Mouse (Mus musculus) urinary bladder, postnatal 25 days (tissue): ENCODE measurements around the gene Dapp1.
"Not testable (repeated sequence)": the region's sequence is repeated elsewhere in the genome, so short reads cannot be mapped to it uniquely, and the experiment has no call there.

Source experiments
- DNase-seq: peaks from one replicate; pipeline ENCODE4 v3.0.0; 2022; ENCODE audit warnings: low spot score

Gene Dapp1

DNA sequence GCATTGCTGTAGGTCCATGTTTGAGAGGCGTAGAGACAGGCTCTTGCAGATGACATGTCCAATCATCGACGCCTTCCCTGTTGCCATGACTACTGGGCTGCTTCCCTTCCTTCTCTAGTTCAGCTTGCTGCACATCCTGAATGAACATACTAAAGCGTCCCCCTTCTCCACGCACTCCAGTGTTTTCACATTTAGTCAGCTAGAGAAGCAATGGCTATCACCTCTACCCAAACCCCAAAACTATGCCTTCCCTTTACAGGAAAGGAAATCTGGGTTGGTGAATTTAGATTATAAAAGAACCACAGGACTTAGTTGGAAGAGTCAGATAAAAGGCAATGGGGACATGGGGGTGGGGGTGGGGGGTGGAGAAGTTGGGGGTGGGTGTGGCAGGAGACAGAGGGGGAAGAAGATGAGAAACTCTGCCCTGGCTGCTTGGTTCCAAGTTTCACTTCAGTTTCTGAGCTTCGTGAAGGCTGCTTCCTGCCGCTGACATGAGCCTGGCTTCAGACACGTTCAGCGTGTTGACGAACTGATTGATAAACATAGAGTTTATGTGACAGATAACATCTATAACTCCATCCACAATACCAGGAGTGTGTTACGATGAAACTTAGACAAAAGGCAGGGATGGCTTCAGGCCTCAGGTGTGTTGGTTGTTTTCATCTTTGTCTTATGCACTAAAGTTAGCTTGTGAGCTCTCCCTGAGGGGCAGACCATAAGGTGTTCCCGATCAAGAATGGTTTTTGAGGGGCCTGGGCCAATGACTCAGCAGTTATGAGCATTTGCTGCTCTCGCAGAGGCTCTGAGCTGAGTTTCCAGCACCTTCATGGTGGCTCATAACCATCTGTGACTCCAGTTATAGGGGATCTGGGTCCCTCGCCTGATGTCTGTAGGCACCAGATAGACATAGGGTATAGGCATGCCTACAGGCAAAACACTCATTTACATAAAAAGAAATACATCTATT lies 28.1 kb downstream of the Dapp1 start:
- no peak for DNase-seq

DNA sequence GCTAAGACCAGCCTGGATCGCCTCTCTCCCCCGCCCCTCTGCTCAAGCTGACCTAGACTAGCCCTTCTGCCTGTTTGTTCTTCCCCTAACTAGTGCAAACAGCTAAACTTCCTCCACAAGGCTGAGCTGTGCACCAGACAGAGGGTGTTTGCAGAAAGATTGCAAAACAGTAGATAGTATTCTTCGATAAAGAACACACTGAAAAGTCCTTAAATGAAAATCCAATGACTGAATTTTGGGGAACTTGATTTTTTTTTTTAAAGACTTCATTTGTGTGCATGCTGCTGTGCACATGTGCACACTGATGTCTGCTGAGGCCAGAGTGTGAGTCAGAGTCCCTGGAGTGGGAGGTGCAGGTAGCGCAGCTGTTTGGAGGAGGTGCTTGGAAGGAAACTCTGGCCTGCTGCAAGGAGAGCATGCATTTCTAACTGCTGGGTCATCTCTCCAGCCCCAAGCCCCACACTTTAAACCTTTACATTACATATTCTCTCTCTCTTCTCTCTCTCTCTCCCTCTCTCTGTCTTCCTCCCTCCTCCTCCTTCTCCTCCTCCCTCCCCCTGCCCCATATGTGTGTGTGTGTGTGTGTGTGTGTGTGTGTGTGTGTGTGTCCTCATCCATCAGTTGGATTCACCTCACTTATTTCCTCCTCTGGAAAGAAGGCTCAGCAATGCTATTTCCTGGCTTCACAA lies 29.0 kb downstream of the Dapp1 start:
- no peak for DNase-seq

DNA sequence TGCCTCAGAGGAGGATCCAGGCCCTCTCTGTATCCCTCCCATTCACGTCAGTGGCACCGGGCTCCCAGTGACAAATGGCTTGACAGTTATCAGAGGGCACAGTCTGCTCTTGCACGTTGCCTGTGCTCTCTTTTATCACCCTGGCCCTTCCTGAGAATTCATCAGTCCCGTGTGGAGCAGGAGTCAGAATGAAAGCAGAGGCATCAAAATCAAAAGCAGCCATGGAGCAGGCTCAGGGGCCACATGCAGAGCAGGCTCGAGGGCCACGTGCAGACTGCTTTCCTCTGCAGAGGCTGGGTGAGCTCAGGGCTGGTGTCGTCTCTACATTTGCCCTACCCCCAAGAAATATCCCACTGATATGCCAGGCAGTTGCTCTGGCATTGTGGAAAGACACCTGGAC lies 29.5 kb downstream of the Dapp1 start:
- DNase-seq = no peak

DNA sequence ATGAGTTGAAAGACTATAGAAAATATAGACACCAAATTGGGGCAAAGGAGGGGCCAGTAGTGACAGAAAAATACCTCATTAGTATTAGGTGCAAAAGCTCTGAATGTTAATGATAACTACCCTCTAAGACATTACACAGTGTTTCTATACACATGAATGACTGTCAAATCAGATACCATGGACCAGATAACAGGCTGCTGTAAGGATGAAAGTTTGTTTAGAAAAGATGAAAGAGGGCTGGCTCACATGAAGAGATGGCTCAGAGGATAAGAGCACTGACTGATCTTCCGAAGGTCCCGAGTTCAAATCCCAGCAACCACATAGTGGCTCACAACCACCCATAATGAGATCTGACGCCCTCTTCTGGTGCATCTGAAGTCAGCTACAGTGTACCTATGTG lies 30.0 kb downstream of the Dapp1 start:
- DNase-seq = not testable (repeated sequence)

DNA sequence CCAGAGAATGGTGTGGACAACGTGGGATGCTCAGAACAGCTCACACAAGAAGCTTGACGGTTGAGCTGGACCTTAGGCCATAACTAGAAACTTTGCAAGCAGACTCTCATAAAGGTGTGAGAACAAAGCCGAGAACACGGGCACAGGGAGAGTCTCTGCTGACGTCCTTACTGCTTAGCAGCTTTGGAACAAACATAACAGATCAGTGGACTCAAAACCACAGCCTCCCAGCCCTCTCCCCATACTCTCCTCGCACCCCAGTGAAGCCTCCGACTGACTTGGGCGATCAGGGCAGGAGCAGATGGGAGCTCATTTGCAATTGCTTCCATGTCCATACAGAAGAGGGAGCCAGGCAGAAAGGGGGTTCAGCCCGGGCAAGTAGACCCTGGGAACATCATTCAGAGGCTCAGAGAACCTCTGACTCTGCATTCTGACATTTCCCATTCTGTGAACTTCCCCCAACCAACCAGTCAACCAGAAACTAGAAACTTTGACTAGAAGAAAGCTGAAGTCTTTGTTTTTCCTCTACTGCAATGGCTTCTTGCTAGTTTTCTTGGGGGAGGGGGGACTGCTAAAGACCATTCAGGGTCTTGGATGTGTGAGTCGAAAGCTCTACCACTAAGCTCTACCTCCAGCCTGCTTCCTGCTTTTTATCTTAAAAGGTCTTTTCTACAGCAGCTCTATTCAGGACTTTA lies 31.0 kb downstream of the Dapp1 start:
- no peak for DNase-seq

DNA sequence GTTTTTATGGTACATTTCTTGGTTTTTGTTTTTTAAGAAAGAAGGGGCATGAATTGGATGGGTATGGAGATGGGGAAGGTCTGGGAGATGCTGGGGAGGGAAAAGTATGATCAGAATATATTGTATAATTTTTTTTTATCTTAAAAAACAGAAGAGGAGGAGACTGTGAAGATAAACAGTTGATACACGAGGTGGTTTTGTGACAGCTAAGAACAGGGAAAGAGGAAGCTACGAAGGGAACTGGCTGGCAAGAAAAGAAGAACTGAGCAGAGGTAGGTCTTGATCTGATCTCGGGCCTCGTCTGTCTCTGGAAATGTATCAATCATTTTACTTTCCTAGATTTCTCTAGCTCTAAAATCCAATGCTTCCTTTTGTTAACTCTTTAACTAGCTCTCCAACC lies 33.8 kb downstream of the Dapp1 start:
- DNase-seq = no peak

DNA sequence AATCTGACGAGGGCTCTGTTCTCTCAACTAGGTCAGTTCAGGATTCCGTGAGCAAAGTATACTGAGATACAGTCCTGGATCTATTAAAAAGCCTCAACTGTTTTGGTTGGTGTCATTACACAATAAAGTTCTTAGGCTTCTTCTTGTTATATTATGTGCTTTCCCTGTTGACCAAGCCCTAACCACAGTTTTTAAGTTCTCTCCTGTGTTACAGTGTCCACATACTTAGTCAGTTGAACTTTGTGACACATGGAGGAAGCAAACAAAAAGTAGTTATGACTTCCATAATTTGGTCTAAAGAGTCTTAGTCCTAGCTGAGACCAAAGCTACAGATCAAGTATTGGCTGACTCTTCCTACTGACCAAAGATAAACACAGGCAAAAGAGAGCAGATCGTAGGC lies 34.5 kb downstream of the Dapp1 start:
- DNase-seq = no peak

DNA sequence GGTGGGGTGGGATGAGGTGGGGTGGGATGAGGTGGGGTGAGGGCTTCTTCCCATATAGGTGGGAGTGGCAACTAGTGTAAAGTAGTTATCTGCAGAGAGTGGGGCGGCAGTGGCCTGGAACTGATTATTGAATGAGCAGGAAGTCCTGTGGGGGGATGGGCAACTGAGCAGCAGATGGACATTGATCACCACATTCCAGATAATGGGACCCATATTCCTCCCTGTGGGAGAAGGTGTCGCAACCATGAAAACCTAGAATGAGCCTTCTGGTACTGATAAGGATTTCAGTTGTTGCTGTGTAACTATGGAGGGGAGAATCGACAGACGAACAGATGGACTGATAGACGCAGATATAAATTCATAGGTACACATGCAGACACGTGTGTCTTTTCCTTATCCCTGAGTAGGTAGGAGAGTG lies 37.6 kb downstream of the Dapp1 start:
- no peak for DNase-seq

DNA sequence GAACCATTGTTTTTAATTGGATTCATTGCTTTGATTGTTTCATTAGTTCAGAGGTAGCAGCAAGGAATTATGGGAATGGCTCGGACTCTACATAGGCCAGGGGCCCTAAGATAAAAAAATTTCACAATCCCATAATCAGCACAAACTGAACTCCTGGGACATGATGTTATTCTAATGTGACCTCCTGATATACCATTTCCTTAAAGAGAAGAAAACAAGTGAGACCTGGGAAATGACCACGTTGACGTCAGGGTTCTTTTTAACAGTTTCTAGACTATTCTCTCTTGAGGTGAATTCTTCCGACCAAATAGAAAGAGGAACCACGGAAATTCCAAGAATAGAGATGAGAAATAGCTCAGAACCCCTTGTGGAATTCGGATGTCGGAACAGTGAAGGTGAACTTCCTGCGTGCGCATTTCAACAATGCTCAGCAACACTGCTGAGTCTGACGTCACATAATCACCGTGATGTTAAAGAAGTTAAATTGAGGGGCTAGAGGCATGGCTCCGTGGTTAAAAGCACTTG lies 39.2 kb downstream of the Dapp1 start:
- DNase-seq = no peak

DNA sequence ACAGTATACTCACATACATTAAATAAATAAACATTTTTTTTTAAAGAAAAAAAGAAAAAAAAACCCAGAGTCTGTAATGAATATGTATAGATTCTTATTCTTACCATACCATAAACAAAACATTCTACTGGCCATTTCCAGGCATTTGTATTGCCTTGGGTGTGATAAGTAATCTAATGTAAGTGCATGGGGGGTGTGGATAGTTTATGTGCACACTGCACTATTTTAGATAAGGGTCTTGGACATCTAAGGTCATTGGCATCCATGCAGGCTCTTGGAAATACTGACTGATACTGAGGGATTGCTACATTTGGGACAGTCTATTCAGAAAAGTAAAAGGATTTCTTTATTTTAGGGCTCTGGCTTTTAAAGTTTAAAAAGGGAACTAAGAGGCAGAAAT lies 39.8 kb downstream of the Dapp1 start:
- no peak for DNase-seq

DNA sequence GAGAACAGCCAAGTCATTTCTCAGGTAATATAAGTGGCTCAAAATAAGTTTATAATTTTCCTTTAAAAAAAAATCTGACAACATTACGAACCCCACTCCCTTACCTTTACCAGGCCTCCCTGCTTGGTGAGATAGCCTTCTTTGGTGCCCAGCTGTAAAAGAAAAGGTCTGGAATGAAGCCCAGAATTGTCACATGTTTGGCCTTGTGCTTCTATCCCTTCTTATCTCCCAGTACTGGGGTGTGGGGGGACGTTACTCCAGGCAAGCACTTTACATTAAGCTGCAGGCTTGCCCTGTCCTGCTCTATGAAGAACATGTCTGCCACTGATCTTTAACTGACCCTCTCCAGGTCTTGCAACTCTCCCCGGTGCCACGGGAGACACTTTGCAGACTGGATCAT lies 40.6 kb downstream of the Dapp1 start:
- no peak for DNase-seq

DNA sequence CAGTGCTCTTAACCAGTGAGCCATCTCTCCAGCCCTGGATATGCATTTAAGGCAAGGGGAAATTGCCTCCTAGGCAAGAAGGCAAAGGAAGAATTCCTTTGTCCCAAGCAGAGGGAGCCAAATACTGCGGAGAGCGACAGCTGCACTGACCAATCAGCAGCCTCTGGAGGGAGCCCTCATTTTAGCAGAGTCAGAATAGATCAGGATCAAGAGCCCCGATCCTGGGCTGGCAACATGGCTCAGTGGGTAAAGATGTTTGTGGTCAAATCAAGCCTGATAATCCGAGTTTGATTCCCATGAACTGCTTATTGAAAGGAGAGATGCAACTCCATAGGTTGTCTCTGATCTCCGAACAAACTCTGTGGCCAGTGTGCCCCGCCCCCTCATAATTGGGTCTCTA lies 42.7 kb downstream of the Dapp1 start:
- DNase-seq = no peak

DNA sequence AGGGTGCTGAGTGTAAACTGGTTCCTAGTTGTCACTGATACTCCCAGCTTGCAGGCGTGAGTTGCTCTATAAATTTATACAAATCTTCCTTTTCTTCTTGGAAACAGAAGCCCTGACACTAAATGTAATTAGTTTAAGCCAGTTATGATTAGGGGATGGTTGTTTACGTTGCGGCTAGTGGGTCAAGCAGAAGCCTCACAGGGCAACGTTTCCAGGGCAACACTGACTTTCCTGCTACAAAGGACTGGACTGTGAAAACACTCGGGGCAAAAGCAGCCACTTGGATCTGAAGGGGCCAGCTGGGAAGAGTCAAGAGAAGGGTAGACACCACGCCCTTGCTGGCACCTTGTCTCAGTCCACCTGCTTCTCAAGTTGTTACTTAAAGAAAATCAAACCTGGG lies 44.8 kb downstream of the Dapp1 start:
- DNase-seq = no peak

DNA sequence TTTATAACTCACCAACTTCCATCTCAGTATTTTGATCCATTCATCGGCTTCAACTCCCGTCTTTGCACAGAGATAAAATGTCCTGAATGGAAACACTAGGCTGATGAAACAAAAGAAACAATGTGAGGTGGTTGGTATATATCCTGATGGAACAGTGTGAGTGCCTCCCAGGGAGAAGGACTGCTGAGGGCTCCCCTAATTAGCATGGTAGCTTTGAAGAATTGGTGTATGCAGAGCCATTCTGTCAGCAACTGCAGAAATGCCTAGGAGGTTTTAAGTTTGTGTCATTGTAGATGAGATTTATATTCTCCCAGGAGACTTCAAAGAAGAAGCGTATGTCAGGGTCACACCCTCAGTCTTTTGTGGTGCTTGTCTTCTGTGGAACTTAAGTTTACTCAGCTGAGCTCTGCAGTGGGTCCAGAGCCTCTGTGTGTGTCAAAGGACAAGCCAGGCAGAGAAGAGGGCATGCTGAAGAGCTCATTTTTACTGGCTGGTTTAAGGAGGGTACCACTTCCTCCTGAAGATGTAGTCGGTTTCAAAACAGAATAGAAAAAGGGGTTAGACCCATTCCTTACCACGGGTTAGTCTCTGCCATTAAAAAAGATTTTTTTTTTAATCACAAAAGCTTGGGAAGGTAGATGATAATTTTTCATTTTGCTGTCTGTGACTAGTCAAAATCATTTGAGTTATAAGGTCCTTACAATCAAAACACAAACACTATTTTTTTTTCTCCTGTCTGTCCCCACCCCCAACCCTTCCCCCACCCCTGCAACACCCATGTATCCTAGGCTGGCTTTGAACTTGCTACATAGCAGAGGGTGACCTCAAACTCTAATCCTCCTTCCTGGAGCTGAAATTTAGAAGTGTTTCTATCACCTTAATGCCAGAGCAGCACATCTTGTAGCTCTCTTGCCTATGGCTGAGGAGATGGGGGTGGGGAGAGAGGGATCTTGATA lies 45.5 kb downstream of the Dapp1 start:
- no peak for DNase-seq

DNA sequence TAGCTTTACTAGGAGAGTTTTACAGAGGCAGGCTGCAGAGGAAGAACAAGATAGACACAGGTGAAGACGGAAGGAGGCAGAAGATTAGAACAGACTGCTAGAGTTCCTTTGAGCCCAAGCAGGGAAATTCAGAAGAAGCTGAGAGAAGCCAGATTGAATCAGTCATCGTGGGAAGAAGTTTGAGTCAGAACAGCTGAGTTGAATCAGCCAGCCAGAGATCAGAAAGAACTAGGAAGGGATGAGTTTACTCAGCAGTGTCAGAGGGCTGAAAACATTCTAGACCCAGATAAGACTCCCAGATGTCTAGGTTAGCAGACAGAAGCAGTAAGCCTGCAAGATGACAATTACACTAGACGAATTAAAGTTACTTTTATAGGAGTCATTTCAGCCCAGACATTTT lies 47.4 kb downstream of the Dapp1 start:
- no peak for DNase-seq

DNA sequence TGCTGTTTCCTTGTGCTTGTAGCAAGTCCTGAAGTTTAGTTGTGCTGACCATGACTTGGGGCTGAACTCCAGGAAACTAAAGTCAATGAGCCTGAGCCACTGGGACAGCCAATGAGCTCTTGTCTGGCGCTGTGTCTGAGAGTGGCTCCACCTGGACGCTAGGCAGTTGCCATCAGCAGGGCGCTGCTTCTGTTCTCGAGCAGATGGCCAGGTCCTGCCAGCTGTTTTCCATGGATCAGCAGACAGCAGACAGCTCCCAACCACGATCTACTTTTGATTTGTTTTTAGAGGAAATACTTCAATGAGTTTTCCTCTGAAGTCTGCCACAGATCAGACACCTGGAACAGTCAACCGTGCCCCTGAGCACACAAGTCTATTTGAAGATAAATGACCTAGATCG lies 48.6 kb downstream of the Dapp1 start:
- no peak for DNase-seq

DNA sequence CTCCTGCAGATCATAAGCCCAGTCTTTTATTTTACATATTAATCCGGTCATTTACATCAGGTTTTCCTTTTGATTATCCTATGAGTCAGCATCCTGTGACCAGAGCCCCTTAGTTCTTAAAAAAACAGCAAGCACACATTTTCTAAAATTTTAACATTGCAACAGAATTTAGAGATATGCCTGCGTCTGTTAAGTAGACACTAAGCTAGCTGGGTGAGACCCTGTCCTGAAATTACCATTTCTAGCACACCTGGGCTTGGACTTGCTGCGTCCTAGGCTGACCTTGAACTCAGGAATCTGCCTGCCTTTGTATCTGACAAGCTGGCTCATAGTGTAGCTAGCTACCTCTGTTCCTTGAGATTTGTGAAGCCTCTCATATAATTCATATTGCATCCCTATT lies 51.4 kb downstream of the Dapp1 start:
- DNase-seq = no peak

DNA sequence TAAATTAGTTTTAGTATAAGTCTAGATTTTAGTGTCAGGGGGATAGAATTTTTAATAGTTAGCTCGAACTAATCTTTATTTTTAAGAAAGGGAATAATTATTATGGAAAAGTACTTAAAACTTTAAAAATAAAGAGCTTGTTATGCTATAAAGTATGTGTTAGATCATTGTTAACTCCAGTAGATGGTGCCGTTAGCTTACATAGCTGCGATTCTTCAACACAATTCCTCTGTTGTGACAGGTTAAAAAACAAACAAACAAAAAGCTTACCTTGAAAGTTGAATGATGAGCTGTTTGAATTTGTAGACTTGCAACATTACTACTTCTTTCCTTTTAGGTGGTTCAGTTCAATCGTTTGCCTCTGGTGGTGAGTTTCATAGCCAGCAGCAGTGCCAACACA lies 54.3 kb downstream of the Dapp1 start:
- DNase-seq = no peak

DNA sequence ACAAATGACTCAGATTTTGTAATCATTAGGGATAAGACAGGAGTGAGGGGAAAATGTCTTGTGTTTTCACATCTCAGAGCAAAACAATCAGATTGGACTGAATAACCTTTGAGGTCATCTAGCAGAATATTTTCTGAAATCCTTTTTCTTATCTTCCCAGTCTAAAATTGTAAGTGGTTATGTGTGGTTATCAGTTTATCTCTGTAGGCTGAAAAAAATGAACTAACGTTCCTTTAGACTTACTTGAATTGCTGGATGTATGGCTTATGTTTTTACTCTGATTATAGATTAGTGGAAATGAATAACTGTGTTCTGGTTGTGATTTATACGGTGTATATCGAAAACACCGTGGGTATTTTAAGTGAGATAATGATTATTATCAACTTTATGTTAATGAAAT lies 60.8 kb downstream of the Dapp1 start:
- DNase-seq = no peak

DNA sequence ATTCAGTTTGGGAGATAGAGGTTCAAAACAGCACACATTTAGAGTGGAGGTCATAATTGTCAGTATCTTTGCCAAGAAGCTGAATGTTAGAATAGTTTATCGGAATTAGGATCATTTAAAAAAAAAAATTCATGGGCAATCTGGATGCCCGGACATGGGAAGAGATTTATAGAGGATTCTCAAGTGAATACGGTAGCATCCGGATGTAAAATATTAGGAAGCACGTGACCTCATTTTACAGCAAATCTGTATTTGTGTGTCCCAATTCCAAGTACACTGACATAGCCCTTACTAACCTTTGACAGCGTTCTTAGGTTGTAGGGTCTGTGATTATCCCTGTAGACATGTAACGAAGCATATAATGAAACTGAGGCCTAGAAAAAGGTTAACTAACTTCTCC lies 61.9 kb downstream of the Dapp1 start:
- no peak for DNase-seq

DNA sequence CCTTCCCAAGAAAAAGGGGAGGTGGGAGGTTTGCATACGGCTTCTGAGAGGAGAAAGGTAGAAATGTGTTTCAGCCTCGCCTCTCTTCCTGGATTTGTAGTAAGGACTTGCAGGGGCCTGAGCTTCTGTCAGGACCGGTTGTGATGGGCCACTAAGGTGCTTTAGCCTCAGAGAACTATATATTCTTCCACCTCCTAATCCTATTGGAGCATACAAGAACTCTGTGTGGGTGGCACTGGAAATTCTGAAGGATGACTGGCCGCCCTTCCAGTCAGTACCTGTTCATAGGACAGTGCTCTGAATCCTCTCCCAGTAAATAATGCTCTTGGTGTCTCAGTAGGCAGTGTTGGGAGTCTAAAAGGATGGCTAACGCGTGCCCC lies 62.4 kb downstream of the Dapp1 start:
- DNase-seq = no peak
